Mouse (Mus musculus): ENCODE results near the gene Trhde. TPM values are rescaled to one million over a fixed set of nuclear protein-coding genes. Genes with fewer than 3 reads are reported as not detected.

Trhde gene
- total and polyA plus RNA-seq, 3 experiments, result not detected

GRCm38 (mm10) chr10:114758614-114759013 is 43.5 kb downstream of the Trhde start:
- DNase-seq (ENCODE audit: low read depth, low spot score), result no peak
- no peaks in the 10 kb centered on the region for H3K27me3 ChIP-seq (ENCODE audit: control insufficient read depth in 1 of 2, insufficient read depth in 2 of 2, low read length in 2 of 2)
- H3K4me1 ChIP-seq (ENCODE audit: control insufficient read depth in 1 of 2, insufficient read depth in 2 of 2, low read length in 2 of 2), result no peaks in the 10 kb centered on the region
- H3K4me3 ChIP-seq (ENCODE audit: control insufficient read depth in 1 of 2, insufficient read depth in 1 of 2, low read depth in 2 of 2, low read length in 2 of 2), result no peak overlapping the region
- no peaks in the 10 kb centered on the region for H3K36me3 ChIP-seq (ENCODE audit: control insufficient read depth in 1 of 2, insufficient read depth in 2 of 2, low read length in 2 of 2)
- no peak overlapping the region for H3K9ac ChIP-seq (ENCODE audit: control insufficient read depth, low read depth, low read length, poor library complexity, severe bottlenecking)
- no peaks in the 10 kb centered on the region for H3K9me3 ChIP-seq (replicated peaks; ENCODE audit: insufficient read depth, low read length)
- no peak for TF ChIP-seq SMC3 (IDR thresholded peaks at IDR 0.05; ENCODE audit: low read depth, low read length)
- no peak for TF ChIP-seq MYC (IDR thresholded peaks at IDR 0.05; ENCODE audit: low read depth, low read length)
- TF ChIP-seq CTCF (IDR thresholded peaks at IDR 0.05 in 2 of 3, conservative IDR thresholded peaks at IDR 0.05 in 1 of 3; ENCODE audit: control insufficient read depth in 1 of 3, insufficient read depth in 1 of 3, low read depth in 2 of 3, low read length in 3 of 3, poor library complexity in 1 of 3, severe bottlenecking in 1 of 3), result no peak
- no peak for TF ChIP-seq MXI1 (IDR thresholded peaks at IDR 0.05; ENCODE audit: low read depth, low read length)
- no peak for TF ChIP-seq MYB (IDR thresholded peaks at IDR 0.05; ENCODE audit: low read depth, low read length)
- TF ChIP-seq CHD1 (IDR thresholded peaks at IDR 0.05; ENCODE audit: low read depth, low read length), result no peak
- no peak for TF ChIP-seq ZMIZ1 (IDR thresholded peaks at IDR 0.05; ENCODE audit: low read depth, low read length)
- TF ChIP-seq KAT2A (conservative IDR thresholded peaks at IDR 0.05; ENCODE audit: low read depth, low read length), result no peak
- TF ChIP-seq UBTF (IDR thresholded peaks at IDR 0.05; ENCODE audit: borderline replicate concordance, insufficient read depth, low read depth, low read length), result no peak
- no peak for TF ChIP-seq MEF2A (IDR thresholded peaks at IDR 0.05; ENCODE audit: extremely low read depth, insufficient replicate concordance, low read depth, low read length, poor library complexity, severe bottlenecking)
- TF ChIP-seq SIN3A (IDR thresholded peaks at IDR 0.05; ENCODE audit: low read length), result no peak
- no peak for TF ChIP-seq RCOR1 (IDR thresholded peaks at IDR 0.05; ENCODE audit: low read depth, low read length)
- TF ChIP-seq MAFK (IDR thresholded peaks at IDR 0.05; ENCODE audit: borderline replicate concordance, low read depth, low read length), result no peak
- TF ChIP-seq E2F4 (IDR thresholded peaks at IDR 0.05; ENCODE audit: borderline replicate concordance, low read depth, low read length), result no peak
- H3K27ac ChIP-seq (ENCODE audit: control insufficient read depth, low read depth, low read length), result no peak overlapping the region
- H3K79me2 ChIP-seq (ENCODE audit: control insufficient read depth, insufficient read depth, low read length, poor library complexity), result no peaks in the 10 kb centered on the region

- H3K9ac ChIP-seq (ENCODE audit: control insufficient read depth, low read depth, low read length, poor library complexity, severe bottlenecking), result no peak overlapping the region
- H3K4me1 ChIP-seq (ENCODE audit: control insufficient read depth in 1 of 2, insufficient read depth in 2 of 2, low read length in 2 of 2), result no peaks in the 10 kb centered on the region
- TF ChIP-seq TAL1 (IDR thresholded peaks at IDR 0.05; ENCODE audit: low read length) (no peak), SMC3 (IDR thresholded peaks at IDR 0.05; ENCODE audit: low read depth, low read length) (no peak)
Measured at GRCm38 (mm10) chr10:114742755-114743705, 59.1 kb downstream of the Trhde start.

More at GRCm38 (mm10) chr10:114742755-114743705, 59.1 kb downstream of the Trhde start:
- Histone ChIP-seq H3K4me3 (ENCODE audit: control insufficient read depth in 1 of 2, insufficient read depth in 1 of 2, low read depth in 2 of 2, low read length in 2 of 2) (no peak overlapping the region), H3K27ac (ENCODE audit: control insufficient read depth, low read depth, low read length) (no peak overlapping the region), H3K9me3 (replicated peaks; ENCODE audit: insufficient read depth, low read length) (no peaks in the 10 kb centered on the region), H3K27me3 (ENCODE audit: control insufficient read depth in 1 of 2, insufficient read depth in 2 of 2, low read length in 2 of 2) (no peaks in the 10 kb centered on the region), H3K79me2 (ENCODE audit: control insufficient read depth, insufficient read depth, low read length, poor library complexity) (no peaks in the 10 kb centered on the region), H3K36me3 (ENCODE audit: control insufficient read depth in 1 of 2, insufficient read depth in 2 of 2, low read length in 2 of 2) (no peaks in the 10 kb centered on the region)
- no peak for DNase-seq (ENCODE audit: low read depth, low spot score)
